In genomic region chr5:45278571-45278970, GRCm38 (mm10) we compare ENCODE assay signal across 8 mouse cellular contexts.
DNase-seq lines count a peak whose midpoint lies in the region; ATAC-seq and TF ChIP-seq lines count a peak whose summit lies in the region.

No protein-coding gene starts in this region.

- H3K27me3 ChIP-seq in forebrain, embryonic 14.5 days (replicated peaks; ENCODE audit: control insufficient read depth, insufficient read depth, low read length): no peaks in the 10 kb centered on the region
- no peaks in the 10 kb centered on the region for H3K27me3 ChIP-seq in heart, postnatal 0 days (ENCODE audit: control insufficient read depth, insufficient read depth, low read length)
- H3K27me3 ChIP-seq in liver, embryonic 12.5 days (replicated peaks): no peaks in the 10 kb centered on the region
- no peaks in the 10 kb centered on the region for H3K27me3 ChIP-seq in neural tube, embryonic 14.5 days (ENCODE audit: control insufficient read depth, insufficient read depth, low read length)

- no peak overlapping the region for H3K9ac ChIP-seq in ES-E14 (ENCODE audit: insufficient read depth, low read depth, low read length, poor library complexity, severe bottlenecking)
- no peak overlapping the region for H3K9ac ChIP-seq in forebrain, embryonic 14.5 days (ENCODE audit: low read length)
- H3K9ac ChIP-seq in heart, postnatal 0 days (replicated peaks; ENCODE audit: low read depth, low read length): no peak overlapping the region
- no peak overlapping the region for H3K9ac ChIP-seq in liver, embryonic 12.5 days
- H3K9ac ChIP-seq in neural tube, embryonic 14.5 days (replicated peaks; ENCODE audit: low read depth, low read length): no peak overlapping the region

- no peaks in the 10 kb centered on the region for H3K36me3 ChIP-seq in ES-E14 (ENCODE audit: control insufficient read depth, insufficient read depth, low read length, poor library complexity, severe bottlenecking)
- no peaks in the 10 kb centered on the region for H3K36me3 ChIP-seq in forebrain, embryonic 14.5 days (ENCODE audit: control insufficient read depth, insufficient read depth, low read length)
- no peaks in the 10 kb centered on the region for H3K36me3 ChIP-seq in heart, postnatal 0 days (replicated peaks; ENCODE audit: control insufficient read depth, insufficient read depth, low read length)
- H3K36me3 ChIP-seq in liver, embryonic 12.5 days: no peaks in the 10 kb centered on the region
- H3K36me3 ChIP-seq in neural tube, embryonic 14.5 days (ENCODE audit: control insufficient read depth, insufficient read depth, low read length): no peaks in the 10 kb centered on the region

- H3K4me3 ChIP-seq in ES-E14 (ENCODE audit: insufficient read depth in 1 of 2, low read depth in 1 of 2, low read length in 2 of 2, poor library complexity in 1 of 2, severe bottlenecking in 1 of 2): peak overlapping the region in 1 of 2 experiments; percentile 15; a peak in 1 of 4 replicates
- peak overlapping the region; percentile 17; the same call in 1 of the 2 replicates for H3K4me3 ChIP-seq in forebrain, embryonic 14.5 days (ENCODE audit: low read depth, low read length)
- peak overlapping the region; percentile 33 for H3K4me3 ChIP-seq in heart, postnatal 0 days (ENCODE audit: low read depth, low read length)
- H3K4me3 ChIP-seq in liver, embryonic 12.5 days: no peak overlapping the region
- peak overlapping the region; percentile 26; the same call in 1 of the 2 replicates for H3K4me3 ChIP-seq in neural tube, embryonic 14.5 days (ENCODE audit: low read depth, low read length)

- WGBS in forebrain, embryonic 14.5 days: under 1% methylated on average over 9 of the region's 9 CpGs
- 2% methylated on average over 9 of the region's 9 CpGs for WGBS in heart, postnatal 0 days
- WGBS in liver, embryonic 12.5 days (ENCODE audit: insufficient replicate concordance): 3% methylated on average over 9 of the region's 9 CpGs
- WGBS in neural tube, embryonic 14.5 days: 2% methylated on average over 9 of the region's 9 CpGs

- peak overlapping the region; percentile 56 for H3K4me2 ChIP-seq in forebrain, embryonic 14.5 days (ENCODE audit: low read length)
- H3K4me2 ChIP-seq in heart, postnatal 0 days (ENCODE audit: low read depth, low read length): peak overlapping the region; percentile 59
- peak overlapping the region; percentile 45 for H3K4me2 ChIP-seq in liver, embryonic 12.5 days
- H3K4me2 ChIP-seq in neural tube, embryonic 14.5 days (ENCODE audit: low read depth, low read length): peak overlapping the region; percentile 56

- peak; percentile 61; the same call in 1 of the 2 replicates for ATAC-seq in cerebellum, adult (ENCODE audit: insufficient number of reproducible peaks, low FRiP score, low TSS enrichment)
- ATAC-seq in forebrain, embryonic 14.5 days: peak; percentile 90
- peak; percentile 53; the same call in 1 of the 2 replicates for ATAC-seq in heart, postnatal 0 days (ENCODE audit: insufficient read depth, low read depth)
- ATAC-seq in liver, embryonic 12.5 days: no peak
- peak; percentile 55 for ATAC-seq in neural tube, embryonic 14.5 days (ENCODE audit: low read depth)

- H3K4me1 ChIP-seq in ES-E14 (ENCODE audit: control insufficient read depth in 2 of 2, insufficient read depth in 2 of 2, low read length in 2 of 2, poor library complexity in 1 of 2): 0 out of 4 replicates have a peak, but pooled peaks cover 0 to 2% of the 10 kb centered on the region in 2 experiments
- H3K4me1 ChIP-seq in forebrain, embryonic 14.5 days (ENCODE audit: control insufficient read depth, insufficient read depth, low read length): peaks cover 6% of the 10 kb centered on the region; the same call in 1 of the 2 replicates
- H3K4me1 ChIP-seq in heart, postnatal 0 days (ENCODE audit: control insufficient read depth, insufficient read depth): 0 out of 2 replicates have a peak, but pooled peaks cover 6% of the 10 kb centered on the region
- no peaks in the 10 kb centered on the region for H3K4me1 ChIP-seq in liver, embryonic 12.5 days
- peaks cover 6% of the 10 kb centered on the region; the same call in 1 of the 2 replicates for H3K4me1 ChIP-seq in neural tube, embryonic 14.5 days (ENCODE audit: control insufficient read depth, insufficient read depth, low read length)

- no peaks in the 10 kb centered on the region for H3K9me3 ChIP-seq in ES-E14 (ENCODE audit: control insufficient read depth, insufficient read depth, low read depth, low read length)
- H3K9me3 ChIP-seq in forebrain, embryonic 14.5 days (replicated peaks; ENCODE audit: control insufficient read depth, low read length): no peaks in the 10 kb centered on the region
- no peaks in the 10 kb centered on the region for H3K9me3 ChIP-seq in heart, postnatal 0 days (replicated peaks; ENCODE audit: control insufficient read depth, low read length)
- H3K9me3 ChIP-seq in liver, embryonic 12.5 days (replicated peaks): no peaks in the 10 kb centered on the region
- no peaks in the 10 kb centered on the region for H3K9me3 ChIP-seq in neural tube, embryonic 14.5 days (ENCODE audit: control insufficient read depth, low read length)

- in situ Hi-C loops in ES-E14 (cut with MboI; ENCODE audit: low sequenced_read_pairs in 2 of 2, unreplicated experiment in 2 of 2): no loop called here

- H3K27ac ChIP-seq in ES-E14 (ENCODE audit: insufficient read depth, low read depth, low read length, poor library complexity, severe bottlenecking): no peak overlapping the region
- no peak overlapping the region for H3K27ac ChIP-seq in forebrain, embryonic 14.5 days (ENCODE audit: low read depth, low read length)
- no peak overlapping the region for H3K27ac ChIP-seq in heart, postnatal 0 days (ENCODE audit: low read depth)
- no peak overlapping the region for H3K27ac ChIP-seq in liver, embryonic 12.5 days
- no peak overlapping the region for H3K27ac ChIP-seq in neural tube, embryonic 14.5 days (ENCODE audit: low read depth, low read length)

- TF ChIP-seq CTCF in heart, postnatal 0 days (IDR thresholded peaks at IDR 0.05; ENCODE audit: low read depth): peak; percentile 67

- peak; percentile 64 for DNase-seq in ES-E14 (ENCODE audit: low read depth, low spot score)
- DNase-seq in forebrain, embryonic 14.5 days (ENCODE audit: low spot score): peak; percentile 96
- DNase-seq in heart, postnatal 0 days (ENCODE audit: low spot score): peak; percentile 41
- DNase-seq in kidney, postnatal 36 days: peak; percentile 86 to 91
- DNase-seq in urinary bladder, postnatal 14 days (ENCODE audit: low spot score): peak; percentile 85

- TF ChIP-seq EP300 in heart, postnatal 0 days (IDR thresholded peaks at IDR 0.05; ENCODE audit: low read depth): no peak

TF ChIP-seq in ES-E14, 5 proteins besides CTCF, POLR2A, EP300 and RAD21:
- TF ChIP-seq MAFK (IDR thresholded peaks at IDR 0.05; ENCODE audit: insufficient read depth, low read depth, low read length) (no peak), ZC3H11A (IDR thresholded peaks at IDR 0.05; ENCODE audit: borderline replicate concordance, low read depth, low read length) (peak; percentile 56; the same call in 1 of the 2 replicates)

Comparison
In these comparisons a context has a peak if more than half of its experiments do, and no peak if none do; other contexts are left out.
1. DNase-seq: peak in every context shown above with its lines; median percentile 96 in forebrain, embryonic 14.5 days; 88 in kidney, postnatal 36 days; 85 in urinary bladder, postnatal 14 days; 64 in ES-E14; 41 in heart, postnatal 0 days.